Mouse (Mus musculus): ENCODE measurements at regions not wholly inside any gene's neighbourhood (a gene's known extent, or its start where the extent isn't known, plus 50 kb on each side); places are given as distances from the start of the nearest gene placed in this dataset.
"Not testable (repeated sequence)": the region's sequence is repeated elsewhere in the genome, so short reads cannot be mapped to it uniquely, and the experiment has no call there.

DNA sequence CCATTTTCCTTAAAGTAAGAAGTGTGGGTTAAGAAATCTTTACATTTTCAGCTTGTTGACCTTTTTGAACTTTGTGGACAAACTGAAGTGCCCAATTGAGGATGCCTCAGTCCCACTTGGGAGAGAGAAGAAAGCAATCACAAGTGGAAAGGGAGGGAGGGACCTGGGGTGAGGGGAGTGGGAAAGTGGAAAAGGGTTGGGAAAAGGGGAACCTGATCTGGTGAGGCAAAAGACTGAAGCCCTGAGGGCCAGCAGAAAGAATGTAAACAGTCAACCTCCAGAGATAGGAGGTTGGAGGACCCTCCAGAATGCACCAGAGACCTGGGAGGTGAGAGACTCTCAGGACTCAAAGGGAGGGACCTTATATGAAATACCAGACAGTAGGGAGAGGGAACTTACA lies 448.3 kb upstream of the Klf6 start:
- not testable (repeated sequence) for H3K27me3 ChIP-seq; H3K9ac ChIP-seq; ATAC-seq (ENCODE audit: insufficient read depth); H3K27ac ChIP-seq (replicated peaks); H3K9me3 ChIP-seq (replicated peaks); H3K4me2 ChIP-seq; H3K36me3 ChIP-seq (replicated peaks); H3K4me3 ChIP-seq (replicated peaks); H3K4me1 ChIP-seq (replicated peaks)

DNA sequence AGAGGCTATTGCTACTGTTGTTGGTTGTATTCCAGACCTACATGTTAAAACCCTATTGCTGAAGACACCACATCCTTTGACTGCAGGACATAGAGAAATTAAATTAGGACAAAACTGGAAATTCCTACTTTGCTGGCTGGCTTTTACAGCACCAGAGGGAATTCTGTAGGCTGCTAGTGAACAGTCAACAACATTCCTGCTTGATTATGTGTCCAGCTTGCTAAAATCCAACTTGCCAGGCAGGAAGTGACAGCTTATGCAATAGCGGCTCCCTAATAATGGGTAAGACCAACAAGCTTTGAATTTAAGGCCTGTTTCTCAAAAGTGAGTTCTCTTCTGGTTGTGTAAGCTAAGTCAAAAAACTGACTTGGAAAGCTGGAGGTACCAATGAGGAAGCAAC lies 437.2 kb upstream of the Klf6 start:
- Histone ChIP-seq H3K4me2 (no peak overlapping the region), H3K4me1 (replicated peaks) (no peaks in the 10 kb centered on the region), H3K27me3 (no peaks in the 10 kb centered on the region), H3K27ac (replicated peaks) (no peak overlapping the region), H3K9ac (no peak overlapping the region), H3K4me3 (replicated peaks) (no peak overlapping the region), H3K9me3 (replicated peaks) (no peaks in the 10 kb centered on the region), H3K36me3 (replicated peaks) (no peaks in the 10 kb centered on the region)
- no peak for ATAC-seq (ENCODE audit: insufficient read depth)
- 58% methylated on average over 1 of the region's 1 CpGs for WGBS (ENCODE audit: insufficient replicate concordance)

DNA sequence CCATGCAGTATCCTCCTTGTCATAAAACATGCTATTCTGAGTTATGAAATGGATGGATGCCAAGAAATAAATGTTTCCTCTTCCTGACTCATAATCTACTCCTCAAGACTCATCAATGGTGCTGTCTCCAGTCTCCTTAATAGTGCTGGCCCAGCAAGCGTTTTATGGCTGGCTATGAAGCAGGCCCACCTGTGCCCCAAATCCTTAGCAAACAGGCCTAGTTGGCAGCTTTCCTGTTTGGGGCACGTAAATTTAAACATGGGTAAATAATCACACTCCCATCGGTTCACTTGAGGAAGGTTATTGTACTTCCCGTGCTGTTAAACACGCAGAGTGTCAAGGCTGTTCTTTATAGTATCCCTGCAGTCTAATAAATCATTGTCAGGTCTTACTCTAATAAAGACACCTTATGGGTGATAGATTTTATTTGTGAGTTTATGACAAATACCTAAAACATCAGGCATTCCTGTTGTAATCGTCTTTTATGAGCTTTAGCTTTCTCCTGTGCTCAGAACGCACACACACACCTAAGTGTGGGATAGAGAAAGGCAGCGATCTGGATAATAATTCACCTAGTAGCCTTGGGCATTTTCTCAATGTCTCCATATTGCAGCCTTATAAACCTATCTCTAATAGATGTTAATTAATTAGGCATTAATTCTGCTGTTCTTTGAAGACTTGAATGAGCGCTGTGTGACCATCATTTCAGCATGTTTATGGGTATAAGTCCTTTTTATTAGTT lies 435.6 kb upstream of the Klf6 start:
- no peaks in the 10 kb centered on the region for H3K36me3 ChIP-seq (replicated peaks)
- no peak overlapping the region for H3K4me3 ChIP-seq (replicated peaks)
- H3K27me3 ChIP-seq, result no peaks in the 10 kb centered on the region
- no peak overlapping the region for H3K27ac ChIP-seq (replicated peaks)
- H3K4me2 ChIP-seq, result no peak overlapping the region
- 60% methylated on average over 9 of the region's 9 CpGs for WGBS (ENCODE audit: insufficient replicate concordance)
- no peaks in the 10 kb centered on the region for H3K4me1 ChIP-seq (replicated peaks)
- no peaks in the 10 kb centered on the region for H3K9me3 ChIP-seq (replicated peaks)
- no peak for ATAC-seq (ENCODE audit: insufficient read depth)
- no peak overlapping the region for H3K9ac ChIP-seq

DNA sequence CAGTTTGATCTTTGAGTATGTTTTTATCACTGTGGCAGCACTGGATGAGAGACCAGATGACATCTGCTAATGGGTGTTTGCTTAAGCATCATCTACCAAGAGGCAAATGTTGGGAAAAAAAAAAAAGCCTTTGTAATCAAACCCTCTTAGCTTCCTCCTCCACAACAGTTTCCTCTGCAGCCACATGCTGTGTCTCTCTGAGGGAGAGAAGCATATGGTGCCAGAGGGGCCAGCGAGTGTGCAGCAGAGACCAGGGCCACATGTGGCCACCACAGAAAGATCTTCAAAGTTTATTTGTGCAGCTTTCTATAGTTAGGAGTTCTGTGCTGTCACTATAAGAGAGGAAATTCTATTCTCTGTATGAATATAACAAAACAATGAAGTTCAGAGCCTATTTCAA lies 427.6 kb upstream of the Klf6 start:
- Histone ChIP-seq H3K4me1 (replicated peaks) (no peaks in the 10 kb centered on the region), H3K36me3 (replicated peaks) (no peaks in the 10 kb centered on the region), H3K27ac (replicated peaks) (no peak overlapping the region), H3K9me3 (replicated peaks) (no peaks in the 10 kb centered on the region), H3K4me3 (replicated peaks) (no peak overlapping the region), H3K9ac (no peak overlapping the region), H3K4me2 (no peak overlapping the region), H3K27me3 (no peaks in the 10 kb centered on the region)
- ATAC-seq (ENCODE audit: insufficient read depth), result no peak
- WGBS (ENCODE audit: insufficient replicate concordance), result 32% methylated on average over 1 of the region's 1 CpGs

DNA sequence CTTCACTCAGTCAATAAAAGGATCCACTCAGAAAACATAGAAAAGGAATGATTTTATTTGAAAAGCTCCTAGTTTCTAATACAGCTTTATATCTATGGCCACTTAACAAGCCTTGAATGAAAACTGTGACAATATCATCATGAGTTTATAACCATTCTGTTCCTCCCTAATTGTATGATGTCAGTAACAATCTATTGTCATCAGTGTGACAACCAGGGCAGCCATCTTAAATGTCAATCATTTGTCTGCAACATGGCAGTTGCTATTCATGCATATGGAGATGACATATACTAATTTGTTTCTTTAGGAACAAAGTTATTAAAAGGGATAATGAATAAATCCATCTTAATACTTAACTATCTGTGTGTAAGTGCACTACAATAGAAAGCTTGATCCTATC lies 426.2 kb upstream of the Klf6 start:
- no peak overlapping the region for H3K9ac ChIP-seq
- no peak for ATAC-seq (ENCODE audit: insufficient read depth)
- no peaks in the 10 kb centered on the region for H3K36me3 ChIP-seq (replicated peaks)
- no peaks in the 10 kb centered on the region for H3K4me1 ChIP-seq (replicated peaks)
- no peak overlapping the region for H3K27ac ChIP-seq (replicated peaks)
- no peaks in the 10 kb centered on the region for H3K27me3 ChIP-seq
- H3K9me3 ChIP-seq (replicated peaks), result no peaks in the 10 kb centered on the region
- no peak overlapping the region for H3K4me2 ChIP-seq
- no peak overlapping the region for H3K4me3 ChIP-seq (replicated peaks)

DNA sequence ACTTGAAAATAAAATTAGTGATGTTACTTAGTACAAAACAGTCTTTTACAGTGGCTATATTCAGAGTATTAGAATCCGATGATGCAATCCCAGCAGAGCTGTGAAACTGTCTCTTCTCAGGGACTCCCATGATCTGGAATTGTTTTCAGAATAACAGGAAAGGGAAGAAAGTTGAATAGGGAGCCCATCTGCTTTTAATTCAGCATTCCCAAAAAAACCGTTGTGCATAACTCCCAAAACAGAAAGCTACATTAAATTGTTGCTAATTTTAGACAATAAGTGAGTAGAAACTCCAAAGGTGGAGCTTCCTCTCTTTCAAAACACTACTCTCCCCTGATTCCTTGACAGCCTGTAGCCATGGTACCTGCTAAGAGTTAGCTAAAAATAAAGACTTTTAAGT lies 425.1 kb upstream of the Klf6 start:
- WGBS (ENCODE audit: insufficient replicate concordance), result 39% methylated on average over 2 of the region's 2 CpGs
- no peaks in the 10 kb centered on the region for H3K9me3 ChIP-seq (replicated peaks)
- H3K9ac ChIP-seq, result no peak overlapping the region
- no peak overlapping the region for H3K4me2 ChIP-seq
- no peaks in the 10 kb centered on the region for H3K36me3 ChIP-seq (replicated peaks)
- ATAC-seq (ENCODE audit: insufficient read depth), result no peak
- H3K27ac ChIP-seq (replicated peaks), result no peak overlapping the region
- H3K4me3 ChIP-seq (replicated peaks), result no peak overlapping the region
- no peaks in the 10 kb centered on the region for H3K27me3 ChIP-seq
- H3K4me1 ChIP-seq (replicated peaks), result no peaks in the 10 kb centered on the region

DNA sequence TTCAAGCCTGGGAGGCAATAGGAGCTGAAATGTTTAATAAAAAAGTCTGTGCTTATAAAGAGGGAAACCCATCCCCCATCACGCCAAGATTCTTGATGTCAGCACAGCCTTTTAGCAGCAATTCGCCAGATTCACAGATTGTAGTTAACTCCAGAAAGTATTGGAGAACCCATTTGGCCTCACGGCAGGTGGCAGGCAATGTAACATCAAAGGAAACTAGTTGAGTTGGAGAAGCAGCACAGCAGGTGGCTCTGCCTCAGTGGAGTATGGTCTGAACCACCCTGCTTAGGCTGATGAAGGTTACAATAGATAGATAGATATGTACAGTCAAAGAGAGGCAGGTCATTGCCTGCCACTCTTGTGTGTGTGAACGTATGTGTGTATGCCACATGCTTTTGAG lies 420.8 kb upstream of the Klf6 start:
- no peaks in the 10 kb centered on the region for H3K4me1 ChIP-seq (replicated peaks)
- H3K9me3 ChIP-seq (replicated peaks), result no peaks in the 10 kb centered on the region
- 53% methylated on average over 4 of the region's 4 CpGs for WGBS (ENCODE audit: insufficient replicate concordance)
- no peak for ATAC-seq (ENCODE audit: insufficient read depth)
- no peak overlapping the region for H3K4me2 ChIP-seq
- H3K9ac ChIP-seq, result no peak overlapping the region
- no peaks in the 10 kb centered on the region for H3K27me3 ChIP-seq
- H3K36me3 ChIP-seq (replicated peaks), result no peaks in the 10 kb centered on the region
- no peak overlapping the region for H3K27ac ChIP-seq (replicated peaks)
- no peak overlapping the region for H3K4me3 ChIP-seq (replicated peaks)

DNA sequence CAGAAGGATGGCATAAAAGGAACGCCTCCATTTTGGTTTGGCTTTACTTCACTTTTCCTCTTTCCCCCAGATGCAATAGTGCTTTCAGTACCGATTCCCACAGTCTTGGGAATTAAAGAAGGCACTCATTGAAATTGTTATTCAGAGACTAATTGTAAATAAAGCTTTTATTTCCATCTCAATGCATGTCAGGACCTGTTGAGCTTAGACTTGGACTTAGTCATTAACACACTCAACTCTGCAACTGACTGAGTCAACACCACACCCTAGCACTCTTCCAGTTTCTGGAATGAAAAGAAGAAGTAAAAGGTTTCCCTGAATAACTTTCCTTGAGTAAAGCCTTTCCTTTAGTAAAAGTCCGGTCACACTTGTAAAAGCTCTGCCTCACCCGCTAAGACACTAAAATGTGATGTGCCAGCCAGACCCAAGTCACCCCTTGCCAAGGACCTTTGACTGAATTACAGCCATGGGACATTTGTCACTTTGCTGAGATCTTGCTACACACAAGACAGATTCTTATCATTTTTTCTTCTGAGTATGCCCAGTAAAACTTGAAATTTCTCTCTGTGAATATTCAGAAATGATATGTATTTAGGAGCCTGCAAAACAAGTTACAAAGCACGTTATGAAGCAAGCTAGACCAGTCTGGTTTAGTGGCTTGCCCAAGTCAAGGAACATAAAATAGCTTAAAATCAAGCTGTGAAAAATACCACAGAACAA lies 416.4 kb upstream of the Klf6 start:
- Histone ChIP-seq H3K9ac (no peak overlapping the region), H3K4me2 (no peak overlapping the region), H3K4me3 (replicated peaks) (no peak overlapping the region), H3K27ac (replicated peaks) (no peak overlapping the region), H3K9me3 (replicated peaks) (no peaks in the 10 kb centered on the region), H3K36me3 (replicated peaks) (no peaks in the 10 kb centered on the region), H3K27me3 (no peaks in the 10 kb centered on the region), H3K4me1 (replicated peaks) (no peaks in the 10 kb centered on the region)
- ATAC-seq (ENCODE audit: insufficient read depth), result no peak
- WGBS (ENCODE audit: insufficient replicate concordance), result 65% methylated on average over 5 of the region's 5 CpGs

DNA sequence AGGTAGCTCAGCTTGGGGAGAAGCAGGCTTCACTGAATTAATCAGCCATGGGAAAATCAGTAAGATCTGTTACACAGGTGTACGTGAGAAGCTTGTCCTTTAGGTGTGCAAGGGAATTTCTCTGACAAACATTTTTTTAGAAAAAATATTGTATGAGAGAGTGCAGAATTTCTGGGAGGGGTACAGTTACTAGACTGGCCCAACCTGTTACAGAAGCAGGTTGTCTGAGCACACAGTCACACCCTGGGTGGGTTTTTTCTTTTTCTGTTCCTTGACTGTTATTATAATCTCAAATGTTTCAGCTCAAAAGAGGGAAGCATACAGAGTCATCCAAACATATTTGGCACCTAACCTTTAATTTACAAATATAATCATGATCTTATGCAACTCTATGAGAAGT lies 412.7 kb upstream of the Klf6 start:
- 47% methylated on average over 1 of the region's 1 CpGs for WGBS (ENCODE audit: insufficient replicate concordance)

DNA sequence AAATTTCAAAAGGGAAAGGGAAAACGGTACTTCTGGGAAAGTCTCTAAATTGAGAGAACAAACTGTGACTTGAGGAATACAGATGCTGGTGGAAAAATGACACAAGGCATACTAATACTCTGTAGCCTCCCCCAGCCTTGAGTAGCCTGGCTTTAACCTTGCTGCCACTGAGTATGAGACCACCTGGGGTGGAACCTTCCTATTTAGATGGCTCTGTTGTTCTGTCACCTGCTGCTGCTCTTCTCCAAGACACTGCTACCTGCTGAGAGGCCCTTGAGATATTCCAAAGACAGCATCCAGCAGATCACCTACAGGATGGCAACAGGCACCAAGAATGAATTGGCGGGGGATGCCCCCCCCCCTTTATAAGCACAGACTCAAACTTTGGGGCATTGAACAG lies 380.5 kb upstream of the Klf6 start:
- Histone ChIP-seq H3K27ac (replicated peaks) (no peak overlapping the region), H3K4me2 (no peak overlapping the region), H3K4me1 (replicated peaks) (no peaks in the 10 kb centered on the region), H3K36me3 (replicated peaks) (no peaks in the 10 kb centered on the region), H3K4me3 (replicated peaks) (no peak overlapping the region), H3K9ac (no peak overlapping the region), H3K9me3 (replicated peaks) (no peaks in the 10 kb centered on the region), H3K27me3 (no peaks in the 10 kb centered on the region)
- no peak for ATAC-seq (ENCODE audit: insufficient read depth)
- WGBS (ENCODE audit: insufficient replicate concordance), result 68% methylated on average over 2 of the region's 2 CpGs

More for the DNA sequence above, 412.7 kb upstream of the Klf6 start:
- no peak overlapping the region for H3K9ac ChIP-seq
- no peak for ATAC-seq (ENCODE audit: insufficient read depth)
- H3K4me2 ChIP-seq, result no peak overlapping the region
- H3K36me3 ChIP-seq (replicated peaks), result no peaks in the 10 kb centered on the region
- H3K27me3 ChIP-seq, result no peaks in the 10 kb centered on the region
- no peaks in the 10 kb centered on the region for H3K9me3 ChIP-seq (replicated peaks)
- no peaks in the 10 kb centered on the region for H3K4me1 ChIP-seq (replicated peaks)
- no peak overlapping the region for H3K27ac ChIP-seq (replicated peaks)
- no peak overlapping the region for H3K4me3 ChIP-seq (replicated peaks)

DNA sequence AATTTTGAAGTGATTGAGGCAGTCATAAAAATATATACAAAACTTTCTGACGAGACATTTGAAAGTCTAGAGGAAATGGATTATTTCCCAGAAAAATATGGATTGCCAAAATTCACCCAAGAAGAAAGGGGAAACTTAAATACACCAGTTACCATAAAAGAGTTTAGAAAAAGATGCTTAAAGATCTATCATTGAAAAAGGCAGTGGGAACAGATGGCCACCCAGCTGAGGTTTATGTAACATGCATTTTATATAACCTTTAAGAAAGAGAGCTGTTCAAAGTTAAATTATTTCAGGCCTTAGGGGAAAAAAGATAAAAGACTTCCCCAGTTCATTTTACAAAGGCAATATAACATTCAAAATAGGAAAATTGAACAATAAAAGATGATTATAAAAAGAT lies 369.0 kb upstream of the Klf6 start:
- no peak overlapping the region for H3K9ac ChIP-seq

DNA sequence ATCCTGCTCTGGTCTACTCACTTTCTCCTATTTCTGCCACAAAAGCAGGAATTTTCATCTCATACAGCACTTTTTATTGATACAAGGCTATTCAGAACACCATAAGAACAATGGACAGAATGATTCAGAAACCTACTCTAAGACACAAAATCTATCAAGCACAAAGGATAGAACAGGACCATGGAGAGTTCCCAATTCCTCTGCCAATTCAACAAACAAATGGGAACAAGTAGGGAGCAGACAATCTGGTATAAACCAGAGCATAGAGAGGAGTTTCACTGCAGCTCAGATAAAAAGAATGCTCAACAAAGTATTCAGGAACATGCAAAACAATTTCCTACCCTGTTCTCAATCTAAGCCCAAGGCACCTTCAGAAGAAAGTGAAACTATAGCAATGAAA lies 363.7 kb upstream of the Klf6 start:
- Histone ChIP-seq H3K4me3 (replicated peaks) (no peak overlapping the region), H3K4me1 (replicated peaks) (no peaks in the 10 kb centered on the region), H3K27ac (replicated peaks) (no peak overlapping the region), H3K9ac (no peak overlapping the region), H3K36me3 (replicated peaks) (no peaks in the 10 kb centered on the region), H3K4me2 (no peak overlapping the region), H3K9me3 (replicated peaks) (no peaks in the 10 kb centered on the region), H3K27me3 (no peaks in the 10 kb centered on the region)
- ATAC-seq (ENCODE audit: insufficient read depth), result no peak

More for the DNA sequence above, 369.0 kb upstream of the Klf6 start:
- H3K36me3 ChIP-seq (replicated peaks), result no peaks in the 10 kb centered on the region
- no peak for ATAC-seq (ENCODE audit: insufficient read depth)
- H3K4me1 ChIP-seq (replicated peaks), result no peaks in the 10 kb centered on the region
- H3K4me3 ChIP-seq (replicated peaks), result no peak overlapping the region
- no peaks in the 10 kb centered on the region for H3K27me3 ChIP-seq
- 42% methylated on average over 1 of the region's 1 CpGs for WGBS (ENCODE audit: insufficient replicate concordance)
- H3K27ac ChIP-seq (replicated peaks), result no peak overlapping the region
- no peaks in the 10 kb centered on the region for H3K9me3 ChIP-seq (replicated peaks)
- no peak overlapping the region for H3K4me2 ChIP-seq
